Mouse (Mus musculus): ENCODE data around the gene Ndfip2. TPM values are rescaled to one million over a fixed set of nuclear protein-coding genes. Genes with fewer than 3 reads are reported as not detected.

Ndfip2 gene
- polyA plus RNA-seq (2012; rRNA removed), result 42.9 and 43.0 TPM in 2 replicates

GRCm38 (mm10) chr14:105258379-105259034 lies at the start of gene Ndfip2:
Ndfip2 (plus strand) TSS chr14:105258573.
- under 1% methylated on average over 70 of the region's 70 CpGs for WGBS
- Histone ChIP-seq H3K4me1 (ENCODE audit: control insufficient read depth, insufficient read depth, low read length) (peaks cover 2% of the 10 kb centered on the region), H3K4me3 (replicated peaks; ENCODE audit: extremely low read depth, low read depth, low read length) (peak within 1 kb of the TSS; percentile 73)
- peak; percentile 81 for DNase-seq
- TF ChIP-seq POLR2A (IDR thresholded peaks at IDR 0.05; ENCODE audit: borderline replicate concordance, extremely low read depth, low read depth, low read length) (peak; percentile 56; the same call in 1 of the 2 replicates), CTCF (IDR thresholded peaks at IDR 0.05; ENCODE audit: insufficient read depth, low read length) (no peak)

- no peak for TF ChIP-seq POLR2A (IDR thresholded peaks at IDR 0.05; ENCODE audit: borderline replicate concordance, extremely low read depth, low read depth, low read length)
- no peak for TF ChIP-seq CTCF (IDR thresholded peaks at IDR 0.05; ENCODE audit: insufficient read depth, low read length)
- no peak for DNase-seq
- 39% methylated on average over 9 of the region's 9 CpGs for WGBS
- no peaks in the 10 kb centered on the region for H3K4me1 ChIP-seq (ENCODE audit: control insufficient read depth, insufficient read depth, low read length)
- no peak overlapping the region for H3K4me3 ChIP-seq (replicated peaks; ENCODE audit: extremely low read depth, low read depth, low read length)
These were observed 38.6 kb upstream of the Ndfip2 start for GRCm38 (mm10) chr14:105219525-105220376.

GRCm38 (mm10) chr14:105222240-105222639 lies 36.1 kb upstream of the Ndfip2 start:
- DNase-seq, result no peak
- H3K4me3 ChIP-seq (replicated peaks; ENCODE audit: extremely low read depth, low read depth, low read length), result no peak overlapping the region
- no peak for TF ChIP-seq CTCF (IDR thresholded peaks at IDR 0.05; ENCODE audit: insufficient read depth, low read length)
- no peak for TF ChIP-seq POLR2A (IDR thresholded peaks at IDR 0.05; ENCODE audit: borderline replicate concordance, extremely low read depth, low read depth, low read length)
- no peaks in the 10 kb centered on the region for H3K4me1 ChIP-seq (ENCODE audit: control insufficient read depth, insufficient read depth, low read length)
- 67% methylated on average over 4 of the region's 4 CpGs for WGBS

- Histone ChIP-seq H3K4me3 (replicated peaks; ENCODE audit: extremely low read depth, low read depth, low read length) (no peak overlapping the region), H3K4me1 (ENCODE audit: control insufficient read depth, insufficient read depth, low read length) (no peaks in the 10 kb centered on the region)
- WGBS, result 81% methylated on average over 4 of the region's 4 CpGs
- no peak for DNase-seq
- TF ChIP-seq POLR2A (IDR thresholded peaks at IDR 0.05; ENCODE audit: borderline replicate concordance, extremely low read depth, low read depth, low read length), result no peak
These were observed 32.6 kb upstream of the Ndfip2 start for GRCm38 (mm10) chr14:105225790-105226189.

- 39% methylated on average over 6 of the region's 6 CpGs for WGBS
- TF ChIP-seq POLR2A (IDR thresholded peaks at IDR 0.05; ENCODE audit: borderline replicate concordance, extremely low read depth, low read depth, low read length) (no peak), CTCF (IDR thresholded peaks at IDR 0.05; ENCODE audit: insufficient read depth, low read length) (peak; percentile 73)
- peak; percentile 6 for DNase-seq
- H3K4me3 ChIP-seq (replicated peaks; ENCODE audit: extremely low read depth, low read depth, low read length), result no peak overlapping the region
- H3K4me1 ChIP-seq (ENCODE audit: control insufficient read depth, insufficient read depth, low read length), result no peaks in the 10 kb centered on the region
These were observed 26.0 kb upstream of the Ndfip2 start for GRCm38 (mm10) chr14:105232421-105232820.

- WGBS, result 45% methylated on average over 4 of the region's 4 CpGs
- no peak for TF ChIP-seq POLR2A (IDR thresholded peaks at IDR 0.05; ENCODE audit: borderline replicate concordance, extremely low read depth, low read depth, low read length)
- TF ChIP-seq CTCF (IDR thresholded peaks at IDR 0.05; ENCODE audit: insufficient read depth, low read length), result no peak
- DNase-seq, result no peak
- Histone ChIP-seq H3K4me1 (ENCODE audit: control insufficient read depth, insufficient read depth, low read length) (no peaks in the 10 kb centered on the region), H3K4me3 (replicated peaks; ENCODE audit: extremely low read depth, low read depth, low read length) (no peak overlapping the region)
These were observed 21.8 kb upstream of the Ndfip2 start for GRCm38 (mm10) chr14:105236596-105236995.

- Histone ChIP-seq H3K4me3 (replicated peaks; ENCODE audit: extremely low read depth, low read depth, low read length) (no peak overlapping the region), H3K4me1 (ENCODE audit: control insufficient read depth, insufficient read depth, low read length) (no peaks in the 10 kb centered on the region)
- TF ChIP-seq POLR2A (IDR thresholded peaks at IDR 0.05; ENCODE audit: borderline replicate concordance, extremely low read depth, low read depth, low read length), result no peak
- TF ChIP-seq CTCF (IDR thresholded peaks at IDR 0.05; ENCODE audit: insufficient read depth, low read length), result no peak
- DNase-seq, result no peak
- WGBS, result 71% methylated on average over 9 of the region's 9 CpGs
These were observed 20.6 kb upstream of the Ndfip2 start for GRCm38 (mm10) chr14:105237736-105238135.

GRCm38 (mm10) chr14:105238450-105239038 lies 19.8 kb upstream of the Ndfip2 start:
- Histone ChIP-seq H3K4me1 (ENCODE audit: control insufficient read depth, insufficient read depth, low read length) (no peaks in the 10 kb centered on the region), H3K4me3 (replicated peaks; ENCODE audit: extremely low read depth, low read depth, low read length) (no peak overlapping the region)
- DNase-seq, result no peak
- WGBS, result 69% methylated on average over 5 of the region's 5 CpGs
- TF ChIP-seq POLR2A (IDR thresholded peaks at IDR 0.05; ENCODE audit: borderline replicate concordance, extremely low read depth, low read depth, low read length) (no peak), CTCF (IDR thresholded peaks at IDR 0.05; ENCODE audit: insufficient read depth, low read length) (no peak)

- TF ChIP-seq POLR2A (IDR thresholded peaks at IDR 0.05; ENCODE audit: borderline replicate concordance, extremely low read depth, low read depth, low read length) (no peak), CTCF (IDR thresholded peaks at IDR 0.05; ENCODE audit: insufficient read depth, low read length) (no peak)
- DNase-seq, result no peak
- Histone ChIP-seq H3K4me3 (replicated peaks; ENCODE audit: extremely low read depth, low read depth, low read length) (no peak overlapping the region), H3K4me1 (ENCODE audit: control insufficient read depth, insufficient read depth, low read length) (no peaks in the 10 kb centered on the region)
- WGBS, result 63% methylated on average over 10 of the region's 10 CpGs
These were observed 18.3 kb upstream of the Ndfip2 start for GRCm38 (mm10) chr14:105240120-105240519.

Data from lung, adult 2 months (tissue).